Mouse (Mus musculus): ENCODE data around the gene Snap47. TPM values are rescaled to one million over a fixed set of nuclear protein-coding genes. Genes with fewer than 3 reads are reported as not detected.

Snap47 gene
- total and polyA plus RNA-seq, 3 experiments: 95.9 to 102 (median 101) TPM

DNA sequence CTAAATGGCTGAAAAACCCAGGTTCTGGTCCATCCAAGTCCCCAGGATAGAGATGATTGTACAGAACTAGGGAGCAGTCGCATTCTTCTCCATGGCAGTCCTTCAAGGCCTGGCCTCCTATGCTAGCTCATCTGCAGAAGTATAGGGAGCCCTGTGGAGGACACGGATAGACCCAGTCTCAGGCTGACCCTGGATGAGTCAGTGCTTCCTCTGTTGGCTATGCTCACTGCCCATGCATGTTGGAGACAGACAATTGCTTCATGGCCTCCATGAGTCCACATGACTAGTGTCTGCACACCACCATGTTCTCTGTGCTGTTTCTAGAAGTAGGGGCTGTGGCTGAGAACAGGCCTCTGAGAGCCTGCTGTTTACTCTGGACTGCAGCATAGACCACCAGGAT is 5.4 kb upstream of the Snap47 start:
- no peak overlapping the region for H3K4me3 ChIP-seq (replicated peaks in 1 of 3; ENCODE audit: low read depth in 2 of 3, low read length in 2 of 3, poor library complexity in 1 of 3)
- H3K27ac ChIP-seq (ENCODE audit: insufficient read depth, low read depth): no peak overlapping the region
- no peak for DNase-seq (ENCODE audit: extremely low read depth)
- no peaks in the 10 kb centered on the region for H3K27me3 ChIP-seq (replicated peaks)
- H3K4me1 ChIP-seq (ENCODE audit: control insufficient read depth in 1 of 2, insufficient read depth in 2 of 2): peaks cover 5 to 9% of the 10 kb centered on the region in 2 experiments
- dilution Hi-C loops (cut with MboI; ENCODE audit: extremely low pct_ligation_motif_present, extremely low pct_unique_long_range_greater_than_20kb, low sequenced_read_pairs): no loop called here
- H3K9me3 ChIP-seq (replicated peaks; ENCODE audit: low read length): peaks cover under 1% of the 10 kb centered on the region
- in situ Hi-C loops (cut with MboI; ENCODE audit: low pct_ligation_motif_present, low pct_unique_long_range_greater_than_20kb, low sequenced_read_pairs): no loop called here
- no peak overlapping the region for H3K4me2 ChIP-seq (ENCODE audit: insufficient read depth, low read depth, poor library complexity, severe bottlenecking)
- peaks cover 48 to 88% of the 10 kb centered on the region in 2 experiments for H3K36me3 ChIP-seq (replicated peaks in 1 of 2; ENCODE audit: control insufficient read depth in 1 of 2, insufficient read depth in 1 of 2, low read length in 1 of 2)
- TF ChIP-seq USF1 (IDR thresholded peaks at IDR 0.05; ENCODE audit: low read depth, low read length): no peak
- no peaks in the 10 kb centered on the region for H3K79me2 ChIP-seq (replicated peaks; ENCODE audit: control insufficient read depth, extremely low read depth, insufficient read depth, poor library complexity, severe bottlenecking)
- H3K9ac ChIP-seq (ENCODE audit: insufficient read depth, low read depth): no peak overlapping the region

DNA sequence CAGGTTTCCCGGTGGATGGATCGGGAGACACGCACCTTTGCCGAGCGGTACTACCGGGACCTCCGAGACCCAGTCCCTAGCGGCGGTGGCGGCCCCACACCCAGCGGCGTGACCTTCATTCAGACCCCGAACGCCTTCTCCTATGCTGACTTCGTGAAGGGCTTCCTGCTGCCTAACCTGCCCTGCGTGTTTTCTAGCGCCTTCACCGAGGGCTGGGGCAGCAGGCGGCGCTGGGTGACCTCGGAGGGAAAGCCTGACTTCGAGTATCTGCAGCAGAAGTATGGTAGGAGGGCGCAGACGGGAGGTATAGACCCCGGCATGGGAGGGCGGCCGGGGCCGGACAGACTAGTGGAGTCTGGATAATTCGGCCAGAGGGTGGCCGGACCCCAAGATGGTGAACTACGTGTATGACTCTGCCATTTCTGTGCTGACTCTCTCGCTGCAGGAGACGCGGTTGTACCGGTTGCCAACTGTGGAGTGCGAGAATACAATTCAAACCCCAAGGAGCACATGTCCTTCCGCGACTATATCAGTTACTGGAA is 685 bp downstream of the Snap47 start:
- TF ChIP-seq UBTF (IDR thresholded peaks at IDR 0.05; ENCODE audit: low read depth, low read length) (0 out of 2 replicates have a peak, but pooled peaks have one; percentile 40), MXI1 (IDR thresholded peaks at IDR 0.05; ENCODE audit: low read depth, low read length) (peak; percentile 13; the same call in 1 of the 2 replicates), GABPA (IDR thresholded peaks at IDR 0.05; ENCODE audit: insufficient replicate concordance, low read depth, low read length) (no peak), MYC (IDR thresholded peaks at IDR 0.05; ENCODE audit: low read depth, low read length) (no peak), USF2 (conservative IDR thresholded peaks at IDR 0.05; ENCODE audit: low read depth, low read length) (no peak), CTCF (conservative IDR thresholded peaks at IDR 0.05 in 1 of 2, IDR thresholded peaks at IDR 0.05 in 1 of 2; ENCODE audit: low read depth in 2 of 2, low read length in 2 of 2) (no peak; a peak in 1 of 4 replicates)
- H3K9me3 ChIP-seq (replicated peaks; ENCODE audit: low read length): no peaks in the 10 kb centered on the region
- peak overlapping the region; percentile 57 for H3K9ac ChIP-seq (ENCODE audit: insufficient read depth, low read depth)
- dilution Hi-C loops (cut with MboI; ENCODE audit: extremely low pct_ligation_motif_present, extremely low pct_unique_long_range_greater_than_20kb, low sequenced_read_pairs) (no loop called here), in situ Hi-C loops (cut with MboI; ENCODE audit: low pct_ligation_motif_present, low pct_unique_long_range_greater_than_20kb, low sequenced_read_pairs) (no loop called here)
- H3K79me2 ChIP-seq (replicated peaks; ENCODE audit: control insufficient read depth, extremely low read depth, insufficient read depth, poor library complexity, severe bottlenecking): no peaks in the 10 kb centered on the region; the same call in 1 of the 2 replicates
- H3K4me3 ChIP-seq (replicated peaks in 1 of 3; ENCODE audit: low read depth in 2 of 3, low read length in 2 of 3, poor library complexity in 1 of 3): peak overlapping the region; percentile 77 to 95 (median 84)
- H3K4me1 ChIP-seq (ENCODE audit: control insufficient read depth in 1 of 2, insufficient read depth in 2 of 2): peaks cover 19 to 37% of the 10 kb centered on the region in 2 experiments
- no peaks in the 10 kb centered on the region for H3K27me3 ChIP-seq (replicated peaks)
- peak overlapping the region; percentile 64 for H3K4me2 ChIP-seq (ENCODE audit: insufficient read depth, low read depth, poor library complexity, severe bottlenecking)
- H3K36me3 ChIP-seq (replicated peaks in 1 of 2; ENCODE audit: control insufficient read depth in 1 of 2, insufficient read depth in 1 of 2, low read length in 1 of 2): peaks cover 24 to 60% of the 10 kb centered on the region in 2 experiments
- peak overlapping the region; percentile 29; the same call in 1 of the 2 replicates for H3K27ac ChIP-seq (ENCODE audit: insufficient read depth, low read depth)
- DNase-seq (ENCODE audit: extremely low read depth): peak; percentile 29

DNA sequence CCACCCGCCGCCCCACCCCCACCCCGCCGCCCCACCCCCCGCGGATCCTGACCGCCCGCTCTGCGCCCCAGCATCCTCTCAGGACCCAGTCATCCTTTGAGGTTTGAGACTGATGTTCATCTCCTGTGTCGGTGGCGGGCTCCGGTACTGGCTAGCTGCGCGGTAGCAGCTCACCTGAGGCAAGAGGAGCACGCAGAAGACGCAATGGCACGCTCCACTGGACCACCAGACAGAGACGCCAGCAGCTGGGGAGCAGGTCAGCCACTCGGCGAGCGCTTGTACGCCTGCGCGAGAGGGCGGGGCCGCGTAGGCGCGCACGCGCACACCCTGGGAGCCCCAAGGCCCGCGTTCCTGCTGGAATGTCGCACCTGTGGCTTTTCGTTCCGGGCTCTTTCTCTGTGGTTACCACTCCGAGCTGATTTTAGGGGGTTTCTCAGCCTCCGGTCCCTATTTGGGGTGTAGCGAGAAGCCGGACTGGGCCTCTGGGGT is 1.2 kb downstream of the Snap47 start, which contains the start of gene Jmjd4:
Gene Jmjd4, plus strand, starts transcription at position 305 of the 489 bp plus-strand sequence.
- dilution Hi-C loops (cut with MboI; ENCODE audit: extremely low pct_ligation_motif_present, extremely low pct_unique_long_range_greater_than_20kb, low sequenced_read_pairs) (no loop called here), in situ Hi-C loops (cut with MboI; ENCODE audit: low pct_ligation_motif_present, low pct_unique_long_range_greater_than_20kb, low sequenced_read_pairs) (no loop called here)
- Histone ChIP-seq H3K4me1 (ENCODE audit: control insufficient read depth in 1 of 2, insufficient read depth in 2 of 2) (peaks cover 19 to 37% of the 10 kb centered on the region in 2 experiments), H3K9me3 (replicated peaks; ENCODE audit: low read length) (no peaks in the 10 kb centered on the region), H3K27me3 (replicated peaks) (no peaks in the 10 kb centered on the region), H3K4me3 (replicated peaks in 1 of 3; ENCODE audit: low read depth in 2 of 3, low read length in 2 of 3, poor library complexity in 1 of 3) (peak within 1 kb of the TSS; percentile 77 to 95 (median 84)), H3K79me2 (replicated peaks; ENCODE audit: control insufficient read depth, extremely low read depth, insufficient read depth, poor library complexity, severe bottlenecking) (no peaks in the 10 kb centered on the region; the same call in 1 of the 2 replicates), H3K4me2 (ENCODE audit: insufficient read depth, low read depth, poor library complexity, severe bottlenecking) (peak within 1 kb of the TSS; percentile 80), H3K27ac (ENCODE audit: insufficient read depth, low read depth) (peak within 1 kb of the TSS; percentile 60), H3K36me3 (replicated peaks in 1 of 2; ENCODE audit: control insufficient read depth in 1 of 2, insufficient read depth in 1 of 2, low read length in 1 of 2) (peaks cover 19 to 59% of the 10 kb centered on the region in 2 experiments), H3K9ac (ENCODE audit: insufficient read depth, low read depth) (peak within 1 kb of the TSS; percentile 62)
- peak; percentile 93 for DNase-seq (ENCODE audit: extremely low read depth)
- TF ChIP-seq TCF12 (IDR thresholded peaks at IDR 0.05; ENCODE audit: low read depth, low read length): peak; percentile 96
- TF ChIP-seq JUND (conservative IDR thresholded peaks at IDR 0.05; ENCODE audit: low read depth, low read length): no peak
- peak; percentile 89; the same call in 1 of the 2 replicates for TF ChIP-seq MAZ (IDR thresholded peaks at IDR 0.05; ENCODE audit: low read depth, low read length)
- TF ChIP-seq SIN3A (IDR thresholded peaks at IDR 0.05; ENCODE audit: low read length): peak; percentile 90
- peak; percentile 89 for TF ChIP-seq BHLHE40 (IDR thresholded peaks at IDR 0.05; ENCODE audit: low read depth, low read length)
- TF ChIP-seq NELFE (IDR thresholded peaks at IDR 0.05; ENCODE audit: low read depth, low read length): peak; percentile 96
- TF ChIP-seq IRF4 (IDR thresholded peaks at IDR 0.05; ENCODE audit: low read depth, low read length): peak; percentile 35; the same call in 1 of the 2 replicates
- 0 out of 2 replicates have a peak, but pooled peaks have one; percentile 36 for TF ChIP-seq CHD1 (IDR thresholded peaks at IDR 0.05; ENCODE audit: low read depth, low read length)
- peak; percentile 88 for TF ChIP-seq HCFC1 (IDR thresholded peaks at IDR 0.05; ENCODE audit: low read depth, low read length)
- TF ChIP-seq MAX (IDR thresholded peaks at IDR 0.05; ENCODE audit: low read length): no peak; the same call in 1 of the 2 replicates
- no peak for TF ChIP-seq SMC3 (IDR thresholded peaks at IDR 0.05; ENCODE audit: low read depth, low read length)
- TF ChIP-seq MXI1 (IDR thresholded peaks at IDR 0.05; ENCODE audit: low read depth, low read length): peak; percentile 69
- TF ChIP-seq USF2 (conservative IDR thresholded peaks at IDR 0.05; ENCODE audit: low read depth, low read length): no peak
- 0 out of 2 replicates have a peak, but pooled peaks have one; percentile 58 for TF ChIP-seq POLR2AphosphoS2 (IDR thresholded peaks at IDR 0.05; ENCODE audit: low read depth, low read length)
- TF ChIP-seq CTCF (conservative IDR thresholded peaks at IDR 0.05 in 1 of 2, IDR thresholded peaks at IDR 0.05 in 1 of 2; ENCODE audit: low read depth in 2 of 2, low read length in 2 of 2): no peak
- no peak for TF ChIP-seq PAX5 (IDR thresholded peaks at IDR 0.05; ENCODE audit: low read length)
- no peak; the same call in 1 of the 2 replicates for TF ChIP-seq GABPA (IDR thresholded peaks at IDR 0.05; ENCODE audit: insufficient replicate concordance, low read depth, low read length)
- TF ChIP-seq ZMIZ1 (IDR thresholded peaks at IDR 0.05; ENCODE audit: low read depth, low read length): peak; percentile 76
- TF ChIP-seq ETS1 (conservative IDR thresholded peaks at IDR 0.05; ENCODE audit: low read depth, low read length): peak; percentile 57
- TF ChIP-seq NRF1 (IDR thresholded peaks at IDR 0.05; ENCODE audit: low read depth, low read length): peak; percentile 97
- TF ChIP-seq MYC (IDR thresholded peaks at IDR 0.05; ENCODE audit: low read depth, low read length): peak; percentile 46; the same call in 1 of the 2 replicates

All from CH12.LX (cell line).